Mouse (Mus musculus) lung, embryonic 14.5 days (tissue): ENCODE data around the gene H2al1g. TPM values are rescaled to one million over a fixed set of nuclear protein-coding genes. Genes with fewer than 3 reads are reported as not detected.

Experiments
- ATAC-seq: fragments of 200-750 bp; cut with Nextera tagmentation; 2 replicates; pipeline ENCODE4 v1.8.0; 2017; ENCODE audit warnings: mild to moderate bottlenecking, moderate TSS enrichment, moderate library complexity; ENCODE audit not compliant: insufficient read depth
- DNase-seq: peaks from one replicate; pipeline ENCODE4 v3.0.0-alpha.2; 2015
- H3K27ac ChIP-seq: fragments of 300-500 bp; sonication (generic); 2 replicates; pipeline ENCODE4 v1.5.1; 2014; ENCODE audit warnings: low read depth, mild to moderate bottlenecking, moderate library complexity
- H3K27me3 ChIP-seq: fragments of 300-500 bp; sonication (generic); 2 replicates; pipeline ENCODE4 v1.6.1; 2014; ENCODE audit warnings: low read length, control low read depth; ENCODE audit not compliant: insufficient read depth
- H3K36me3 ChIP-seq: fragments of 300-500 bp; sonication (generic); 2 replicates; pipeline ENCODE4 v1.6.1; 2014; ENCODE audit warnings: control low read depth; ENCODE audit not compliant: insufficient read depth
- H3K4me1 ChIP-seq: fragments of 300-500 bp; sonication (generic); 2 replicates; pipeline ENCODE4 v1.6.1; 2014; ENCODE audit warnings: antibody characterized with exemption, control low read depth; ENCODE audit not compliant: insufficient read depth
- H3K4me2 ChIP-seq: fragments of 300-500 bp; sonication (generic); 2 replicates; pipeline ENCODE4 v1.6.1; 2014; ENCODE audit warnings: mild to moderate bottlenecking
- H3K4me3 ChIP-seq: fragments of 300-500 bp; sonication (generic); 2 replicates; pipeline ENCODE4 v1.5.1; 2014; ENCODE audit warnings: low read depth, low read length
- H3K9ac ChIP-seq: fragments of 300-500 bp; sonication (generic); 2 replicates; pipeline ENCODE4 v1.6.1; 2014
- H3K9me3 ChIP-seq: fragments of 300-500 bp; sonication (generic); 2 replicates; pipeline ENCODE4 v1.6.1; 2016; ENCODE audit warnings: low read depth, low read length, control low read depth
- CTCF ChIP-seq: IDR thresholded peaks from 2 replicates; pipeline ENCODE4 v1.5.1; 2016; ENCODE audit warnings: antibody characterized with exemption, low read depth
- WGBS: fragments of 180-500 bp; shearing (Covaris S2); extraction: QIAGEN DNeasy Blood & Tissue Kit; methylation state at CpG from one replicate; pipeline ENCODE4 v1.1.7; 2014; 5-methylcytosine and 5-hydroxymethylcytosine counted together
- polyA plus RNA-seq: library from polyadenylated mRNA; unstranded; fragments of >200 nt; fragmentation: Nextera tagmentation; extraction: Ambion mirVana; gene quantifications from 2 replicates; pipeline ENCODE4 v1.2.1, GENCODE M21; 2014

H2al1g gene
- polyA plus RNA-seq, 1 experiment from 2014 or later: not detected

DNA sequence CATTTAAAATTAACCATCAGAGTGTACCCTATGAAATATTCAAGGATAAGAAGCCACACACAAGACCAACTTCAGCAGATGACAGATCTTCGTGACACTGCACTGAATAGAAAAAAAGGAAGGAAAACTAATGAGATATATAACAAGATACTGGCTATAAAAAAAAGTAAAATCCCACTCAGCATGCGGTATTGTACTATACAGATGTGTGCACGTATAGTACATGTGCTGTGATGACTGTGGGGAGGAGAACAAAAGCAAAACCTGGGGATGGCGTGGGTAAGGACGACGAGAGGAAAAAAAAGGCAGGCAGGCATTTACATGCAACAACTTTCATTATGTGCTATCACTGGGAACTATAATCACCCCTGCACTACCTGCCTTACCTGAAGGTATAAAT lies 42.8 kb downstream of the H2al1g start:
- 75% methylated on average over 6 of the region's 6 CpGs for WGBS
- Histone ChIP-seq H3K4me2 (no peak overlapping the region), H3K9ac (no peak overlapping the region), H3K4me1 (no peaks in the 10 kb centered on the region), H3K27me3 (no peaks in the 10 kb centered on the region; the same call in 1 of the 2 replicates), H3K27ac (no peak overlapping the region), H3K9me3 (no peaks in the 10 kb centered on the region), H3K4me3 (no peak overlapping the region), H3K36me3 (no peaks in the 10 kb centered on the region)
- no peak for TF ChIP-seq CTCF
- no peak for DNase-seq
- no peak for ATAC-seq

DNA sequence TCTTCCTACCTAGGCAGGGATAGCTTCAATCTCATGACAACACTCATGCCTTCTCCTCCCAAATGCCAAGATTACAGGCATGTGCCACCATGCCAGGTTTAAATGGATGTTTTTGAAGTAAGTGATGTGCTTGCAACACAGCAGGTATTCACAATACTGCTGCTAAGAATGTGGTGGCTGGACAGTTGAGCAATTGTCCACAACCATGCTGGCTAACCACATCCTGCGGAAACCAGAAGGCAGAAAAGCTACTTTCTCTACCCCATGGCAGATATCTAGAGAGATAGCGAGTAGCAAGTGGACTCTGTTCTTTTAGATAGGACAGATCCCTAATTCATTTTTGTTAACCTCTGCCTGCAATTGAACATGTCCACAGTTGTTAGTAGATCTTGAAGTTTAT lies 43.2 kb downstream of the H2al1g start:
- TF ChIP-seq CTCF: no peak
- ATAC-seq: no peak
- Histone ChIP-seq H3K27ac (no peak overlapping the region), H3K4me3 (no peak overlapping the region), H3K9me3 (no peaks in the 10 kb centered on the region), H3K36me3 (no peaks in the 10 kb centered on the region), H3K9ac (no peak overlapping the region), H3K4me1 (no peaks in the 10 kb centered on the region), H3K4me2 (no peak overlapping the region), H3K27me3 (no peaks in the 10 kb centered on the region; the same call in 1 of the 2 replicates)
- DNase-seq: no peak
- WGBS: 83% methylated on average over 2 of the region's 2 CpGs

DNA sequence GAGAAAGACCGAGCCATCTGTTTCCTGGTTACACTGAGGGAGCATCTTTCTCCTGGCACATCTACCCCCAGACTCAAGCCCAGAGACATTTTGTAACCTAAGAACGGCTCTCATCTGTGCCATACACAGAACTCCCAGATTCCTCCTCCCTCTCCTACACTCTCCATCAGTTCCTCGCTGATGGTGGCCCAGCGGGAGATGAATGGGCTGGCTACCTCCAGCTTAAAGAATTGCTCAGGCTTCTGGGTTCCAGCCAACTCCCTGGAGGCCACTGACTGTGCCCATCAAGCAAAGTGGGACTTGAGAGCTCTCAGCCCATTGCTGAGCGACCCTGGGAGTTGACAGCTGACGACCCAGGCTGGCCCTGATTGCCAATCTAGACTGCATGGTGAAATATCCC lies 45.8 kb downstream of the H2al1g start:
- H3K4me2 ChIP-seq: no peak overlapping the region
- no peaks in the 10 kb centered on the region; the same call in 1 of the 2 replicates for H3K27me3 ChIP-seq
- no peak overlapping the region for H3K27ac ChIP-seq
- peak; percentile 41 for DNase-seq
- 38% methylated on average over 6 of the region's 6 CpGs for WGBS
- no peaks in the 10 kb centered on the region for H3K9me3 ChIP-seq
- ATAC-seq: no peak
- TF ChIP-seq CTCF: no peak
- no peak overlapping the region for H3K4me3 ChIP-seq
- H3K9ac ChIP-seq: no peak overlapping the region
- H3K4me1 ChIP-seq: no peaks in the 10 kb centered on the region
- H3K36me3 ChIP-seq: no peaks in the 10 kb centered on the region

DNA sequence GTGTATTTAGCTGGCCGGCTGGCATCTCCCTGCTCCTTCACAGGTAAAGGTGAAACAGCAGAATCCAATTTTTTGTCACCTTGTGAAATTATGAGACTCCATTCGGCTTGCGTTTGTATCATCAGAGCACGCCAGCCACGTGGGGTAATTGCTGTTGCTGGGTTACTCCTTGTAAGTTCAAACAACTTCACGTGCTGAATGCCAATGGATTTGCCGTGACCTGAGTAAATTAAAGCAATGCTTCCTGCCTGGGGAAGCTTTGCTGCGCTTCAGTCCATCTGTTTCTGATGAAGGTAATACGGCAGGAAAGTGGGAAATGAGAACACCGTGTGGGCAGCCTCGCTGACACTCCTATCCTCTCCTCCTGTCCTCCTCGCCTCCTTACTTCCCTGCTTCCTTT lies 47.1 kb downstream of the H2al1g start:
- Histone ChIP-seq H3K27ac (no peak overlapping the region), H3K27me3 (no peaks in the 10 kb centered on the region), H3K9ac (no peak overlapping the region), H3K4me1 (no peaks in the 10 kb centered on the region), H3K4me3 (no peak overlapping the region), H3K9me3 (no peaks in the 10 kb centered on the region), H3K4me2 (no peak overlapping the region), H3K36me3 (no peaks in the 10 kb centered on the region)
- DNase-seq: no peak
- ATAC-seq: no peak
- WGBS: 54% methylated on average over 12 of the region's 12 CpGs
- TF ChIP-seq CTCF: no peak

Other genes starting within 250 kb of the H2al1g start
- gene H2al1a, start 19.0 kb upstream of the H2al1g start, polyA plus RNA-seq: not detected in 2 replicates
- gene H2al1b, start 15.8 kb upstream of the H2al1g start, polyA plus RNA-seq: not detected in 2 replicates
- gene H2al1c, start 12.6 kb upstream of the H2al1g start, polyA plus RNA-seq: not detected in 2 replicates
- not detected in 2 replicates for gene H2al1d, start 9.4 kb upstream of the H2al1g start, polyA plus RNA-seq
- not detected in 2 replicates for gene H2al1e, start 6.3 kb upstream of the H2al1g start, polyA plus RNA-seq
- gene H2al1f, start 3.1 kb upstream of the H2al1g start, polyA plus RNA-seq: not detected in 2 replicates
- gene H2al1h, start 3.2 kb downstream of the H2al1g start, polyA plus RNA-seq: not detected in 2 replicates
- not detected in 2 replicates for gene H2al1i, start 6.4 kb downstream of the H2al1g start, polyA plus RNA-seq
- gene H2al1j, start 9.6 kb downstream of the H2al1g start, polyA plus RNA-seq: not detected in 2 replicates